Mouse (Mus musculus) thymus, postnatal 0 days (tissue): ENCODE measurements around the gene Zmiz1. TPM values are rescaled to one million over a fixed set of nuclear protein-coding genes. Genes with fewer than 3 reads are reported as not detected.

Experiments
- DNase-seq: peaks from one replicate; pipeline ENCODE4 v3.0.0-alpha.2; 2015; ENCODE audit warnings: low spot score
- polyA plus RNA-seq: library from polyadenylated mRNA; unstranded; fragments of >200 nt; fragmentation: Nextera tagmentation; extraction: Ambion mirVana; gene quantifications from 2 replicates; pipeline ENCODE4 v1.2.1, GENCODE M21; 2015

Zmiz1 gene
- polyA plus RNA-seq, 1 experiment from 2014 or later: 26.4 TPM

GRCm38 (mm10) chr14:25489336-25490078, 30.5 kb downstream of the Zmiz1 start:
- no peak for DNase-seq

GRCm38 (mm10) chr14:25491961-25492360, 33.0 kb downstream of the Zmiz1 start:
- no peak for DNase-seq

- no peak for DNase-seq
Measured at GRCm38 (mm10) chr14:25492567-25493279, 33.7 kb downstream of the Zmiz1 start.

GRCm38 (mm10) chr14:25493301-25494241, 34.6 kb downstream of the Zmiz1 start:
- no peak for DNase-seq

- no peak for DNase-seq
Measured at GRCm38 (mm10) chr14:25494778-25495177, 35.8 kb downstream of the Zmiz1 start.

- no peak for DNase-seq
Measured at GRCm38 (mm10) chr14:25496116-25496515, 37.1 kb downstream of the Zmiz1 start.

GRCm38 (mm10) chr14:25496989-25497388, 38.0 kb downstream of the Zmiz1 start:
- DNase-seq: no peak

GRCm38 (mm10) chr14:25497596-25497995, 38.6 kb downstream of the Zmiz1 start:
- no peak for DNase-seq

- no peak for DNase-seq
Measured at GRCm38 (mm10) chr14:25498367-25498766, 39.4 kb downstream of the Zmiz1 start.

- DNase-seq: no peak
Measured at GRCm38 (mm10) chr14:25499526-25499925, 40.5 kb downstream of the Zmiz1 start.

- peak; percentile 69 for DNase-seq
Measured at GRCm38 (mm10) chr14:25500511-25501120, 41.6 kb downstream of the Zmiz1 start.

- peak; percentile 45 for DNase-seq
Measured at GRCm38 (mm10) chr14:25501481-25501880, 42.5 kb downstream of the Zmiz1 start.

GRCm38 (mm10) chr14:25502355-25502754, 43.4 kb downstream of the Zmiz1 start:
- DNase-seq: no peak

GRCm38 (mm10) chr14:25504241-25504640, 45.3 kb downstream of the Zmiz1 start:
- DNase-seq: no peak

- no peak for DNase-seq
Measured at GRCm38 (mm10) chr14:25505201-25505671, 46.3 kb downstream of the Zmiz1 start.

- no peak for DNase-seq
Measured at GRCm38 (mm10) chr14:25508111-25508756, 49.2 kb downstream of the Zmiz1 start.

GRCm38 (mm10) chr14:25508757-25509139, 49.8 kb downstream of the Zmiz1 start:
- no peak for DNase-seq

GRCm38 (mm10) chr14:25509450-25510129, 50.6 kb downstream of the Zmiz1 start:
- DNase-seq: no peak

- DNase-seq: no peak
Measured at GRCm38 (mm10) chr14:25510362-25510761, 51.4 kb downstream of the Zmiz1 start.

- no peak for DNase-seq
Measured at GRCm38 (mm10) chr14:25510987-25511386, 52.0 kb downstream of the Zmiz1 start.
